Mouse (Mus musculus) thymus, adult 2 months (tissue): ENCODE results near the gene Rnf115. TPM values are rescaled to one million over a fixed set of nuclear protein-coding genes. Genes with fewer than 3 reads are reported as not detected.
"Not testable (repeated sequence)": the region's sequence is repeated elsewhere in the genome, so short reads cannot be mapped to it uniquely, and the experiment has no call there.

Experiments used
- DNase-seq: peaks from one replicate; pipeline ENCODE4 v3.0.0; 2021
- H3K27ac ChIP-seq: fragments of 200-500 bp; 2 replicates; pipeline ENCODE4 v1.5.1; 2012; ENCODE audit warnings: low read length, control low read depth; ENCODE audit not compliant: control insufficient read depth, insufficient read depth
- H3K27me3 ChIP-seq: fragments of 200-500 bp; 2 replicates; pipeline ENCODE4 v1.6.1; 2012; ENCODE audit warnings: mild to moderate bottlenecking, low read length, moderate library complexity, mixed read lengths; ENCODE audit not compliant: control insufficient read depth, insufficient read depth
- H3K36me3 ChIP-seq: fragments of 200-500 bp; 2 replicates; pipeline ENCODE4 v1.6.1; 2012; ENCODE audit warnings: mild to moderate bottlenecking, low read length, moderate library complexity; ENCODE audit not compliant: control insufficient read depth, insufficient read depth
- H3K4me1 ChIP-seq: fragments of 200-500 bp; replicated peaks from 2 replicates; pipeline ENCODE4 v1.6.1; 2012; ENCODE audit warnings: low read length; ENCODE audit not compliant: control insufficient read depth, insufficient read depth
- H3K4me3 ChIP-seq: fragments of 200-500 bp; 2 replicates; pipeline ENCODE4 v1.5.1; 2012; ENCODE audit warnings: mild to moderate bottlenecking, low read length, control low read depth, moderate library complexity; ENCODE audit not compliant: control insufficient read depth, insufficient read depth
- CTCF ChIP-seq: fragments of 200-500 bp; IDR thresholded peaks from 2 replicates; pipeline ENCODE4 v1.5.1; 2012; ENCODE audit warnings: mild to moderate bottlenecking, control low read depth, low read length, moderate library complexity, borderline replicate concordance; ENCODE audit not compliant: control insufficient read depth, poor library complexity, insufficient read depth; ENCODE audit errors: extremely low read depth
- POLR2A ChIP-seq: fragments of 200-500 bp; IDR thresholded peaks from 2 replicates; pipeline ENCODE4 v1.6.1; 2012; ENCODE audit warnings: mild to moderate bottlenecking, low read length, control low read depth, moderate library complexity; ENCODE audit not compliant: control insufficient read depth, poor library complexity, insufficient read depth; ENCODE audit errors: extremely low read depth
- WGBS: fragments of 180-500 bp; shearing (Covaris S2); methylation state at CpG from one replicate; pipeline ENCODE4 v1.1.7; 2018; 5-methylcytosine and 5-hydroxymethylcytosine counted together
- polyA plus RNA-seq: library from polyadenylated mRNA; depleted of rRNA; stranded (reverse); fragments of >200 nt; gene quantifications from 2 replicates; pipeline ENCODE4 v1.2.3, GENCODE M21; 2012

Gene Rnf115
- polyA plus RNA-seq, 1 experiment, result 24.1 TPM

DNA sequence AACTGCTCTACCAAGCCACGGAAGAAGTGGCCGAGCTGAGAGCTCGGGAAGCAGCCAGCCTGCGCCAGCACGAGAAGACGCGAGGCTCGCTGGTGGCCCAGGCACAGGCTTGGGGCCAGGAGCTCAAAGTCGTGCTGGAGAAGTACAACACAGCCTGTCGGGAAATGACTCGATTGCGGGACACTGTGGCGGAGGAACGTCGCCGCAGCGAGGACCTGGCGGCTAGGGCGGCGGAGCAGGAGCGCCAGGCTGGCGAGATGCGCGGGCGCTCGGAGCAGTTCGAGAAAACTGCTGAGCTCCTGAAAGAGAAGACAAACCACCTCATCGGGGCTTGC, 42.7 kb upstream of the Rnf115 start:
- no peak overlapping the region for H3K27ac ChIP-seq
- DNase-seq, result no peak
- peaks cover 4% of the 10 kb centered on the region; the same call in 1 of the 2 replicates for H3K27me3 ChIP-seq
- H3K36me3 ChIP-seq, result no peaks in the 10 kb centered on the region
- no peaks in the 10 kb centered on the region for H3K4me1 ChIP-seq
- 0 out of 2 replicates have a peak overlapping the region, but pooled peaks have one; percentile 9 for H3K4me3 ChIP-seq
- TF ChIP-seq POLR2A (no peak), CTCF (no peak)
- WGBS, result 30% methylated on average over 28 of the region's 28 CpGs

DNA sequence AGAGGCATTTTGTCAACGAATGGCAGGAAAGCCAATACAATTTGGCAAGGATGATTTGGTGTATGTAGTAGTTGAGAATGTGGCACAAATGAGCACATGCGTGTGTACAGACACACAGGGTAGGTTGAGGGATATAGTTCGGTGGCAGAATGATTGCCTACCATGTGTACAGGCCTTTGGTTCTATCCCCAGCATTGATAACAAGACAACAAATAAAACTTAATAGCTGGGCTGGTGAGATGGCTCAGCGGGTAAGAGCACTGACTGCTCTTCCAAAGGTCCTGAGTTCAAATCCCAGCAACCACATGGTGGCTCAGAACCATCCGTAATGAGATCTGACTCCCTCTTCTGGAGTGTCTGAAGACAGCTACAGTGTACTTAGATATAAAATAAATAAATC, 41.4 kb upstream of the Rnf115 start:
- H3K4me3 ChIP-seq, H3K4me1 ChIP-seq, H3K27ac ChIP-seq, H3K36me3 ChIP-seq, H3K27me3 ChIP-seq, DNase-seq: not testable (repeated sequence)
- 97% methylated on average over 5 of the region's 5 CpGs for WGBS

DNA sequence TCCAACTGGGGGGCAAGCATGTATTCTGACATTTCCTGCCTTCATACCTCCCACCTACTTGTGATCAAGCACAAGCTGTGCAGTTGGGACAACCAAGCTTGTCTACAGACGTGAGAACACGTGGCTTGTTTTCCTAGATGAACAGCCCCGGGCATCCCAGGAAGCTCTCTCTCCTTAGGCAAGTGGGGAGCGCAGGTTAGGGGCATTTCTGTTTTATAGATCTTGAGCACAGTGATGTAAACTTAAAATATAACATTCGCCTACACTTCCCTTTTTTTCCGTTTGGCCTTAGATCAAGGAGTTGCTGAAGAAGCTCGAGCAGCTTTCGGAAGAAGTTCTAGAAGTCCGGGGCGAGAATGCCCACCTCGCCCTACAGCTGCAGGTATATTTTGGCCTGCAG, 38.6 kb upstream of the Rnf115 start:
- Histone ChIP-seq H3K4me3 (no peak overlapping the region), H3K4me1 (no peaks in the 10 kb centered on the region), H3K27me3 (peaks cover 4% of the 10 kb centered on the region; the same call in 1 of the 2 replicates), H3K27ac (no peak overlapping the region), H3K36me3 (no peaks in the 10 kb centered on the region)
- no peak for DNase-seq
- 16% methylated on average over 11 of the region's 11 CpGs for WGBS
- no peak for TF ChIP-seq CTCF
- TF ChIP-seq POLR2A, result no peak

DNA sequence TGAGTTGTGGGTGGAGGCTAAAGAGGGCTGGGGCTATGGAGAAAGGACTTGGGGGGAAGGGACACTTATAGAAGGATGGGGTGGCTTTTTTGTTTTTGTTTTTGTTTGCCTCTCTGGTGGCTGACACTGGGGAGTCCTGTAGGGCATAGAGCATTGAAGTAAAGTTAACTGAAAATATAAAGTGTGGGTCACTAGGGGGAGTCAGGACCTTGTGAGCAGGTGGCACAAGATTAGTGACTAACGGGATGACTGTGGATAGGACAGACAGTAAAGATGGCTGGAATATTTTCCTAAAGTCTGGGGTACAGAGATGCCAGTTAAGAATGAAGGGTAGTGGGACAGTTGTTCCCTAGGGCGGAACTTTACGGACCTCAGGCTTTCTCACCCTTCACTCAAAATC, 37.2 kb upstream of the Rnf115 start:
- Histone ChIP-seq H3K36me3 (no peaks in the 10 kb centered on the region), H3K27ac (no peak overlapping the region), H3K4me3 (no peak overlapping the region), H3K27me3 (0 out of 2 replicates have a peak, but pooled peaks cover 2% of the 10 kb centered on the region), H3K4me1 (no peaks in the 10 kb centered on the region)
- TF ChIP-seq CTCF, result no peak
- no peak for TF ChIP-seq POLR2A
- 74% methylated on average over 3 of the region's 3 CpGs for WGBS
- DNase-seq, result no peak

DNA sequence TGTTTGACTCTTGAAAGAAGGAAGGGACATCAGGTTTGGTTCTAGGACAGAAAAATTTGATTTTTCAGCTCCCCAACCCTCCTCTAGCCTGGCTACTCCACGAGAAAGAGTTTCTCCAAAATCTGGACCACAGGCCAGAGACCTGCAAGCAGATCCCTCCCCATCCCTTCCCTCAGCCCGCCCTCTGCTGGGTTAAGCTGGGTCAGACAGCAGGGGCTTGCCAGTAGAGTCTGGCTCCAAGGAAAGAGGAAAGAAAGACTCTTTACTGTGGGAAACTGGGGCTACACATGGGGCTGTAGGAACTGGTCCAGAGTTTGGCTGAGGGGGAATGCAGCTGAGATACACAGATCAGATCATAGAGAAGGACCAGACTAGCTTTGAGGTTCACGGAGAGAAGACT, 35.0 kb upstream of the Rnf115 start:
- Histone ChIP-seq H3K27me3 (no peaks in the 10 kb centered on the region), H3K4me1 (peaks cover 6% of the 10 kb centered on the region), H3K27ac (no peak overlapping the region), H3K36me3 (no peaks in the 10 kb centered on the region), H3K4me3 (no peak overlapping the region)
- DNase-seq, result no peak
- TF ChIP-seq CTCF (no peak), POLR2A (no peak)
- 42% methylated on average over 3 of the region's 3 CpGs for WGBS

DNA sequence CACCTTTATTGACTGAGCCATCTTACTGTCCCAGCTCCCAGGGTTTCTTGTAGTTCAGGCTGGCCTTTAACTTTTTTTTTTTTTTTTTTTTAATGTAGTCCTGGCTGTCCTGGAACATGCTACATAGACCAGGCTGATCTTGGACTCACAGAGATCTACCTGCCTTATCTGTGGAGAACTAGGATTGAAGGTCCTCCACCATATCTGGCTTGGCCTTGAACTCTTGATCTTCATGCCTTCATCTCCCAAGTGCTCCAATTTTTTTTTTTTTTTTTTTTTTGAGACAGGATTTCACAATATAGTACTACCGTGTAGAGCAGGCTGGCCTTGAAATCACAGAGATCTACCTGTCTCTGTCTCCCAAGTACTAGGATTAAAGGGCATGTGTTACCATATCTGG, 33.9 kb upstream of the Rnf115 start:
- WGBS, result 89% methylated on average over 1 of the region's 1 CpGs
- H3K36me3 ChIP-seq, result no peaks in the 10 kb centered on the region
- DNase-seq, result no peak
- TF ChIP-seq POLR2A (no peak), CTCF (no peak)
- H3K4me1 ChIP-seq, result peaks cover 7% of the 10 kb centered on the region
- no peaks in the 10 kb centered on the region for H3K27me3 ChIP-seq
- no peak overlapping the region for H3K27ac ChIP-seq
- no peak overlapping the region for H3K4me3 ChIP-seq

DNA sequence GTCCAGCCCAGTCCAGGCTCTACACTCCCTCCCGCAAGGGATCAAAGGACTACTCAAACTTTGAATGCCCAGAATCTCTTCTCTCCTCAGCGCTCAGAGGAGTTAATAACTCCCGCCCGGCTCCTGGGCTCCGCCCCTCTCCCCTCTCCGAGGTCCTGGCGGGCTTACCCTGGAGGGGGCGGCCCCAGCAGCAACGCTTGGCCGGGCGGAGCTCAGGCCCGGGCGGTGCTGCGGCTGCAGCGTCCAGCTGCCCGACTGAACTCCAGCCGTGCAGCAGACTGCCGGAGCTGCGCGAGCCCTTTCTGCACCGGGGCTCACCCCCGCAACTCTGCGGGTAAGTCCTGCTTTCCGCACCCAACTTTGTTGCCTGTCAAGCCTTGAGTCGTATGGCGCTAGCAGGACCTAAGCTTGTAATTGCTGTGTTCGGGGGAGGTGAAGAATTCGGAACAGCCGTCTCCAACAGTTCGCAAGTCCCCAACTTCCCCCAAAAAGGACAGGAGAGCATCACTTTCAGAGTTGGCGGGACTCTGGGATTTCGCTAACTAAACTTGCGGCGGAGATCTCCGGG, 31.2 kb upstream of the Rnf115 start, which contains the start of gene Pias3:
Gene Pias3, plus strand, starts transcription at position 187 of the 568 bp plus-strand sequence.
- TF ChIP-seq CTCF, result 0 out of 2 replicates have a peak, but pooled peaks have one; percentile 14
- TF ChIP-seq POLR2A, result 0 out of 2 replicates have a peak, but pooled peaks have one; percentile 25
- peaks cover 7% of the 10 kb centered on the region for H3K4me1 ChIP-seq
- peak within 1 kb of the TSS; percentile 89 for H3K4me3 ChIP-seq
- WGBS, result under 1% methylated on average over 35 of the region's 35 CpGs
- DNase-seq, result peak; percentile 54
- no peaks in the 10 kb centered on the region for H3K27me3 ChIP-seq
- H3K27ac ChIP-seq, result no peak within 1 kb of the TSS
- no peaks in the 10 kb centered on the region for H3K36me3 ChIP-seq
